Mouse (Mus musculus) embryonic facial prominence, embryonic 15.5 days (tissue): Measurements from ENCODE around the gene 1700069L16Rik. TPM values are rescaled to one million over a fixed set of nuclear protein-coding genes. Genes with fewer than 3 reads are reported as not detected.

ENCODE experiments used
- ATAC-seq: fragments of 200-750 bp; cut with Nextera tagmentation; 2 replicates; pipeline ENCODE4 v1.8.0; 2017; ENCODE audit warnings: low read depth, moderate TSS enrichment; ENCODE audit not compliant: insufficient number of reproducible peaks, low FRiP score, low TSS enrichment
- H3K27ac ChIP-seq: fragments of 300-500 bp; sonication (generic); replicated peaks from 2 replicates; pipeline ENCODE4 v1.5.1; 2015; ENCODE audit warnings: mild to moderate bottlenecking, inconsistent platforms
- H3K27me3 ChIP-seq: fragments of 300-500 bp; sonication (generic); 2 replicates; pipeline ENCODE4 v1.6.1; 2015; ENCODE audit warnings: inconsistent platforms
- H3K36me3 ChIP-seq: fragments of 300-500 bp; sonication (generic); 2 replicates; pipeline ENCODE4 v1.6.1; 2015; ENCODE audit warnings: mild to moderate bottlenecking, inconsistent platforms
- H3K4me1 ChIP-seq: fragments of 300-500 bp; sonication (generic); 2 replicates; pipeline ENCODE4 v1.6.1; 2015; ENCODE audit warnings: inconsistent platforms
- H3K4me2 ChIP-seq: fragments of 300-500 bp; sonication (generic); replicated peaks from 2 replicates; pipeline ENCODE4 v1.6.1; 2015; ENCODE audit warnings: mild to moderate bottlenecking, inconsistent platforms
- H3K4me3 ChIP-seq: fragments of 300-500 bp; sonication (generic); replicated peaks from 2 replicates; pipeline ENCODE4 v1.5.1; 2015; ENCODE audit warnings: mild to moderate bottlenecking, inconsistent platforms
- H3K9ac ChIP-seq: fragments of 300-500 bp; sonication (generic); 2 replicates; pipeline ENCODE4 v1.6.1; 2015; ENCODE audit warnings: inconsistent platforms
- H3K9me3 ChIP-seq: fragments of 300-500 bp; sonication (generic); replicated peaks from 2 replicates; pipeline ENCODE4 v1.6.1; 2016; ENCODE audit warnings: inconsistent platforms
- WGBS: fragments of 180-500 bp; shearing (Covaris S2); methylation state at CpG from one replicate; pipeline ENCODE4 v1.1.7; 2015; 5-methylcytosine and 5-hydroxymethylcytosine counted together
- polyA plus RNA-seq: library from polyadenylated mRNA; unstranded; fragments of >200 nt; fragmentation: Nextera tagmentation; extraction: Ambion mirVana; gene quantifications from 2 replicates; pipeline ENCODE4 v1.2.1, GENCODE M21; 2015

Gene 1700069L16Rik
- polyA plus RNA-seq, 1 experiment from 2014 or later: not detected

- no peak for ATAC-seq
- no peak overlapping the region for H3K4me2 ChIP-seq
- no peaks in the 10 kb centered on the region for H3K9me3 ChIP-seq
- no peaks in the 10 kb centered on the region for H3K36me3 ChIP-seq
- H3K27me3 ChIP-seq: no peaks in the 10 kb centered on the region
- H3K4me3 ChIP-seq: no peak overlapping the region
- no peak overlapping the region for H3K27ac ChIP-seq
- no peak overlapping the region for H3K9ac ChIP-seq
- peaks cover 6% of the 10 kb centered on the region for H3K4me1 ChIP-seq
- 86% methylated on average over 7 of the region's 7 CpGs for WGBS
Observed at GRCm38 (mm10) chr5:113731174-113731573, 6.6 kb upstream of the 1700069L16Rik start.

- Histone ChIP-seq H3K4me3 (no peak overlapping the region), H3K36me3 (no peaks in the 10 kb centered on the region), H3K27ac (no peak overlapping the region), H3K4me2 (no peak overlapping the region), H3K27me3 (no peaks in the 10 kb centered on the region), H3K9me3 (no peaks in the 10 kb centered on the region), H3K9ac (no peak overlapping the region), H3K4me1 (peaks cover 6% of the 10 kb centered on the region)
- ATAC-seq: no peak
- WGBS: 60% methylated on average over 7 of the region's 7 CpGs
Observed at GRCm38 (mm10) chr5:113730641-113731121, 6.1 kb upstream of the 1700069L16Rik start.

DNA sequence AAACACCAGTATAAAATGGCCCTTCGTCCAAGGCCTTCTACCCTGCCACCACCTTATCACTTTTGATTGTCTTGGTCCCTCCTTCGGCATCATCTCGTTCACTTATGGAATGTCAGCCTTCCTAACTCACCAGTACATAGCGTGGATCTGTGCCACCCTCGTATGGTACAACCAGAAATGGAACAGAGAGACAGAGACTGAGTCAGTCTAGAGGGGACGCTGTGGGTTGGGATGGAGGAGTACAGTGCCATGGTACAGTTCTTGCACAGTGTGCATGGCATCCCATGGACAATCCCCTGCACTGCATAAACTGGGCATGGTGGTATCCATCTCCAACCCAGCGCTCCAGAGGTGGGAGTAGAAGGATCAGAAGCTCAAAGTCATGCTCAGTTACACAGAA lies 4.1 kb upstream of the 1700069L16Rik start:
- no peaks in the 10 kb centered on the region for H3K36me3 ChIP-seq
- no peaks in the 10 kb centered on the region for H3K9me3 ChIP-seq
- H3K4me2 ChIP-seq: no peak overlapping the region
- no peak for ATAC-seq
- 82% methylated on average over 7 of the region's 7 CpGs for WGBS
- no peak overlapping the region for H3K9ac ChIP-seq
- H3K27me3 ChIP-seq: no peaks in the 10 kb centered on the region
- no peak overlapping the region for H3K27ac ChIP-seq
- H3K4me3 ChIP-seq: no peak overlapping the region
- no peaks in the 10 kb centered on the region for H3K4me1 ChIP-seq

- Histone ChIP-seq H3K36me3 (no peaks in the 10 kb centered on the region), H3K4me3 (no peak overlapping the region), H3K27me3 (no peaks in the 10 kb centered on the region), H3K9ac (no peak overlapping the region), H3K9me3 (no peaks in the 10 kb centered on the region), H3K27ac (no peak overlapping the region), H3K4me2 (no peak overlapping the region), H3K4me1 (no peaks in the 10 kb centered on the region)
- no peak for ATAC-seq
- 50% methylated on average over 7 of the region's 7 CpGs for WGBS
Observed at GRCm38 (mm10) chr5:113728011-113728410, 3.4 kb upstream of the 1700069L16Rik start.

DNA sequence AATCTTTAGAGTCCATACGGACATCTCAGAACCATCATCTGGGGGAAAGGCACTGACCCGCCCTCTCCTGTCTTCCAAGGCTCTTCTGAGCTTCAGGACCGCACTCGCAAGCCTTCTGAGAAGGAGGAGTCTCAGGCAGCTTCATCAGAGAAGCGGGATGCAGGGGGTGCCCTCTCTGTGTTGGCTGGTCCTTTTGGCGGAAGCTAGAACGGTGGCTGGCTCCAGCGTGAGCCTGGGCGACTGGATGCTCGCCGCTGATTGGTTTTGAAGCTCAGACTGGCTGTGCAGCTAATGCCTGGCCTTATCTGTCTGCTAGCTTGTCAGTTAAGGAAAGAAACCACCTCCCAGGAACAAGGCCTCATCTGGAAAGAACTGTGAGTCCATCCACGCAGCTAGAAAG lies 2.7 kb upstream of the 1700069L16Rik start:
- Histone ChIP-seq H3K27ac (no peak overlapping the region), H3K4me1 (no peaks in the 10 kb centered on the region), H3K9ac (no peak overlapping the region), H3K27me3 (no peaks in the 10 kb centered on the region), H3K4me2 (no peak overlapping the region), H3K36me3 (no peaks in the 10 kb centered on the region), H3K9me3 (0 out of 2 replicates have a peak, but pooled peaks cover 2% of the 10 kb centered on the region), H3K4me3 (no peak overlapping the region)
- no peak for ATAC-seq
- 62% methylated on average over 12 of the region's 12 CpGs for WGBS

- Histone ChIP-seq H3K9ac (no peak overlapping the region), H3K27ac (no peak overlapping the region), H3K4me3 (no peak overlapping the region), H3K4me2 (no peak overlapping the region), H3K9me3 (0 out of 2 replicates have a peak, but pooled peaks cover 4% of the 10 kb centered on the region), H3K27me3 (no peaks in the 10 kb centered on the region), H3K36me3 (no peaks in the 10 kb centered on the region), H3K4me1 (no peaks in the 10 kb centered on the region)
- 62% methylated on average over 6 of the region's 6 CpGs for WGBS
- no peak for ATAC-seq
Observed at GRCm38 (mm10) chr5:113726618-113727017, 2.0 kb upstream of the 1700069L16Rik start.

- Histone ChIP-seq H3K27me3 (no peaks in the 10 kb centered on the region), H3K36me3 (no peaks in the 10 kb centered on the region), H3K27ac (no peak overlapping the region), H3K4me3 (no peak overlapping the region), H3K9ac (no peak overlapping the region), H3K4me2 (no peak overlapping the region), H3K9me3 (0 out of 2 replicates have a peak, but pooled peaks cover 4% of the 10 kb centered on the region), H3K4me1 (no peaks in the 10 kb centered on the region)
- ATAC-seq: no peak
- 65% methylated on average over 12 of the region's 12 CpGs for WGBS
Observed at GRCm38 (mm10) chr5:113725417-113725816, 845 bp upstream of the 1700069L16Rik start.

DNA sequence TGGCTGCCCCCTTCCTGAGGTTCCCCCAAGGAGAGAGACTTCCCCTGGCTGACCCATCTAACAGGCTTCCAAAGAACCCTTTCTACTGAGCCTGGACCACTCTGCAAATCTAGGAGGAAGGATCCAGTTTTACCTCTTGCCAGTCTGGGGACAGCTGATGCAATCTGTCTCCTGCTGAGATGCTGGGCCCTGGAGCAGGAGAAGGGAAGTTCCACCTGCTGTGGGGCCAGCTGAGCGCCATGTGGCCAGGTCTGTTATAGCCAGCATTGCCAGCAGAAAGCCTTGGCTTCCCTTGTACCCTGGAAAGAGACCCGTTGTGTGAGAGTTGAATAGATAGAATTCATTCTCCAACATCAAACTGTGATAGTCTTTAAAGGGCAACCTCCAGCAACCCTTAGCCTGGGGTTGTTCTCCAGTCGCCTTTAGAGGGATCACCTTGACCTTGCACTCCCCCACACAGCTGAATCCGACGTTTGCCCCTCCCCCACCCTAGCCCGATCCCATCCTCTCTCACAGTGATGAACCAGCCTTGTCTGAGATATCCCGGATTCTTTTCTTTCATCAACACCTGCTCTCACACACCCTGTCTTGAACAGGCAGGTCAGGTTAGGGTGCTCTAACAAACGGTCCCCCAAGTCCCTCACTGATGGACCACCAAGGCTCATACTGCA lies 870 bp downstream of the 1700069L16Rik start:
- Histone ChIP-seq H3K27me3 (no peaks in the 10 kb centered on the region), H3K27ac (no peak overlapping the region), H3K9ac (no peak overlapping the region), H3K36me3 (no peaks in the 10 kb centered on the region), H3K4me3 (no peak overlapping the region), H3K4me1 (no peaks in the 10 kb centered on the region), H3K9me3 (0 out of 2 replicates have a peak, but pooled peaks cover 4% of the 10 kb centered on the region), H3K4me2 (no peak overlapping the region)
- ATAC-seq: no peak
- 33% methylated on average over 8 of the region's 8 CpGs for WGBS

DNA sequence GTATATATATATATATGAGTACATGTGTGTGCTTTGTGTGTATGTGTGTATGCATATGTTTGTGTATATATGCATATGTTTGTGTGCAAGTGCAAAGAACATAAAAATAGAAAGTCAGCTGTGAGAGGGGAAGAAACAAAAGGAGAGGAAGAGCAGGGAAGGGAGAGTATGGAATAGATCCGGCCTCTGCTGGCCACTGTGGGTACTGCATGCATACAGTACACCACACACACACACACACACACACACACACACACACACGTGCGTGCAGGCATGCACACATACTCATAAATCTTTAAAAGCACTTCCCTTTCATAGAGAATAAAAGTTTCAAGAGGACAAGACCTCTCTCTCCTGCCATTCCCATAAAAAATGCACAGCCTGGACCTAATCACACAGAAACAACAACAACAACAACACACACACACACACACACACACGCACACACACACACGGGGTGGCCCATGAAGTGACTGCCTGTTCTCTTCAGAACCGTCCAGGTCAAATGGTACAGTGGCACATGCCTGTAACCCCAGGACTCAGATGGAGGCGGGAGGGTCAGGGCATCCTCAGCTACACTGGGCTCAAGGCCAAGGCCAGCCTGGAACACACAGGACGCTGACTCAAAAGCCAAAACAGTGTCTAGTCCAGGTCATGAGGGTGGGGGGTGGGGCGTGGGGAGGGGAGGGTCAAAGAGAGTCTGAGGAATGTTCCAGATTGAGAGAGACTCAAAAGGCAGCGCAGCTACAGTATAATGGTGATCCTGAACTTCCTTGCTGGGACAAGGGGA lies 2.2 kb downstream of the 1700069L16Rik start:
- no peak overlapping the region for H3K4me3 ChIP-seq
- H3K27ac ChIP-seq: no peak overlapping the region
- H3K9me3 ChIP-seq: 0 out of 2 replicates have a peak, but pooled peaks cover 4% of the 10 kb centered on the region
- H3K36me3 ChIP-seq: no peaks in the 10 kb centered on the region
- H3K4me2 ChIP-seq: no peak overlapping the region
- WGBS: 81% methylated on average over 10 of the region's 10 CpGs
- H3K27me3 ChIP-seq: no peaks in the 10 kb centered on the region
- H3K4me1 ChIP-seq: no peaks in the 10 kb centered on the region
- H3K9ac ChIP-seq: no peak overlapping the region
- ATAC-seq: no peak

GRCm38 (mm10) chr5:113719221-113719661 lies 5.3 kb downstream of the 1700069L16Rik start:
- Histone ChIP-seq H3K27me3 (no peaks in the 10 kb centered on the region), H3K36me3 (no peaks in the 10 kb centered on the region), H3K4me1 (no peaks in the 10 kb centered on the region), H3K4me3 (no peak overlapping the region), H3K4me2 (no peak overlapping the region), H3K27ac (no peak overlapping the region), H3K9me3 (0 out of 2 replicates have a peak, but pooled peaks cover 4% of the 10 kb centered on the region), H3K9ac (no peak overlapping the region)
- no peak for ATAC-seq
- WGBS: 74% methylated on average over 8 of the region's 8 CpGs

- H3K4me3 ChIP-seq: no peak overlapping the region
- no peaks in the 10 kb centered on the region for H3K36me3 ChIP-seq
- H3K27me3 ChIP-seq: no peaks in the 10 kb centered on the region
- no peak overlapping the region for H3K4me2 ChIP-seq
- 0 out of 2 replicates have a peak, but pooled peaks cover 3% of the 10 kb centered on the region for H3K9me3 ChIP-seq
- H3K9ac ChIP-seq: no peak overlapping the region
- ATAC-seq: no peak
- WGBS: 8% methylated on average over 12 of the region's 12 CpGs
- H3K4me1 ChIP-seq: no peaks in the 10 kb centered on the region
- no peak overlapping the region for H3K27ac ChIP-seq
Observed at GRCm38 (mm10) chr5:113716581-113717388, 7.8 kb downstream of the 1700069L16Rik start.
